Mouse (Mus musculus) liver, embryonic 18 days (tissue): ENCODE measurements around the gene Prox2. TPM values are rescaled to one million over a fixed set of nuclear protein-coding genes. Genes with fewer than 3 reads are reported as not detected.

Experiments used
- polyA plus RNA-seq: library from polyadenylated mRNA; depleted of rRNA; stranded (reverse); fragments of >200 nt; gene quantifications from 2 replicates; pipeline ENCODE4 v1.2.3, GENCODE M21; 2012; rRNA removed

Gene Prox2
- polyA plus RNA-seq = 0.79 and 0.95 TPM in 2 replicates

DNA sequence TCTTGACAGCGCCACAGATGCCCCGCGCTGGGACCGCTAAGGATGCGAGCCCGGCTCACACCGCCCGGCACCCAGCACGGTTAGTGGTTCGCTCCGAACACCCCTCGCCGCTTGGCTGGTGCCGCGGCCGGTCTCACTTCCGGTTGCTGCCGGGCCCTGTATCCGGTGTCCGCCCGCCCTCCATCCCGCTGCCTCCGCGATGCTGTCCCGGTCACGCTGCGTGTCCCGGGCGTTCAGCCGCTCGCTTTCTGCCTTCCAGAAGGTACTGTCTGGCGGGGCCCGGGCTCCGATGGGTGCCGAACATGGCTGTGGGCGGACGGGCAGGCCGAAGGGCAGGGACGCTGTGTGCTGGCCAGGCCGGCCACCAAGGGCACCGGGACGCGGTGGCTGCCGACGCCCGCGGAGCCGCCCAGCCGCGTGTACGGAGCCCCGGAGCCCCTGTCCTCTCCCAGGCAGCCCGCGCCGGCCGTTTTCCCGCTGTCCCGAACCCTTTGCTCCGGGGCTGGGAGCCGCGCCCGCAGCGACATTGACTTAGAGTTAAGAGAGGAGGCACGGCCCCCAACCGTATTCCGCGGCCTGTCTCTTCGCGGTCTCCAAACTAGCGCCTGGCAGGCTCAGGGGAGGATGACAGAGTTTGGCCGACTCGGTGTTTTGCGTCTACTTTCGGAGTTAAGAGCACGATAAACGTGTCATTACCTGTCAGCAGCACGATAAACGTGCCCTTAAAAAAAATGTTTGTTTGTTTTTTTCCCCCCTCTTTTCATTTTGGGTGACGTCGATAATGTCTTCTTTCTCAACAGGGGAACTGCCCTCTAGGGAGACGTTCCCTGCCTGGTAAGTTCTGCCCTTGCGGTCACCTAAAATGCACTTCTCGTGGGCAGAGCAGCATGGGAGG is at the start of gene Prox2, which contains the start of gene Dlst:
TSS of gene Prox2 (minus strand) at position 62 of the 895 bp plus-strand sequence.
TSS of gene Dlst (plus strand) at position 136 of the 895 bp plus-strand sequence.

GRCm38 (mm10) chr12:85151002-85151774 is 40.6 kb upstream of the Prox2 start, which contains the start of gene Rps6kl1:
Gene Rps6kl1, minus strand, starts transcription at chr12:85151264.

Other genes with a start within 250 kb of the Prox2 start
- 1.1 and 1.5 TPM in 2 replicates for gene Ltbp2, start 234.2 kb downstream of the Prox2 start, polyA plus RNA-seq
- gene Fcf1, start 139.9 kb downstream of the Prox2 start, polyA plus RNA-seq = 56.7 and 60.1 TPM in 2 replicates
- gene Arel1, start 139.9 kb downstream of the Prox2 start, polyA plus RNA-seq = 12.9 and 13.9 TPM in 2 replicates
- gene Ylpm1, start 114.4 kb downstream of the Prox2 start, polyA plus RNA-seq = 6.1 and 8.8 TPM in 2 replicates
- gene Dlst, start 74 bp upstream of the Prox2 start, polyA plus RNA-seq = 80.5 and 86.8 TPM in 2 replicates
- gene Rps6kl1, start 40.5 kb upstream of the Prox2 start, polyA plus RNA-seq = 1.3 and 1.4 TPM in 2 replicates
- gene Pgf, start 67.0 kb upstream of the Prox2 start, polyA plus RNA-seq = 0.29 and 0.41 TPM in 2 replicates
- 31.6 and 32.8 TPM in 2 replicates for gene Eif2b2, start 108.7 kb upstream of the Prox2 start, polyA plus RNA-seq
- 1.8 and 2.0 TPM in 2 replicates for gene Mlh3, start 159.8 kb upstream of the Prox2 start, polyA plus RNA-seq
- gene Acyp1, start 177.7 kb upstream of the Prox2 start, polyA plus RNA-seq = 17.3 and 21.5 TPM in 2 replicates
- gene Zc2hc1c, start 177.8 kb upstream of the Prox2 start, polyA plus RNA-seq = 0.08 and 0.12 TPM in 2 replicates
- 9.8 and 11.2 TPM in 2 replicates for gene Nek9, start 228.6 kb upstream of the Prox2 start, polyA plus RNA-seq